Mouse (Mus musculus) urinary bladder, postnatal 25 days (tissue): Measurements from ENCODE around the gene Gli1.

ENCODE experiments used
- DNase-seq: peaks from one replicate; pipeline ENCODE4 v3.0.0; 2022; ENCODE audit warnings: low spot score

Gli1 gene

DNA sequence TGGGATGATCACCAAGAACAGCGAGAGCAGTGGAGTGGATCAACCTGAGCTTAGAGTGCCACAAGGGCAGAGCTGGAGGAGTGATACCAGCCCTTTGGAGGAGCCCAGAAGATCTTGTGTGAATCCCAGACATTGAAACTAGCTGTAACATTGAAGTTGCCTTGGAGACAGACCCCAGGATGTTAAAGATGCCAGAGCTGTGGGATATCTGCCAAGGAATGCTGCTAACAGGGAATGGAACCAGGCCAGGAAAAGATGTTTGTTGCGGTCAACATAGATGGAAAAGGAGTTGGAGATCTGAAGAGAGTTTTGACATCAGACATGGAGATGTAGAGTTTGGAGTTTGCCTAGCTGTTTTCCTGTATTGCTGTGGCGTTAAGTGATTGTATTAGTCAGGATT lies 4.4 kb upstream of the Gli1 start:
- no peak for DNase-seq

DNA sequence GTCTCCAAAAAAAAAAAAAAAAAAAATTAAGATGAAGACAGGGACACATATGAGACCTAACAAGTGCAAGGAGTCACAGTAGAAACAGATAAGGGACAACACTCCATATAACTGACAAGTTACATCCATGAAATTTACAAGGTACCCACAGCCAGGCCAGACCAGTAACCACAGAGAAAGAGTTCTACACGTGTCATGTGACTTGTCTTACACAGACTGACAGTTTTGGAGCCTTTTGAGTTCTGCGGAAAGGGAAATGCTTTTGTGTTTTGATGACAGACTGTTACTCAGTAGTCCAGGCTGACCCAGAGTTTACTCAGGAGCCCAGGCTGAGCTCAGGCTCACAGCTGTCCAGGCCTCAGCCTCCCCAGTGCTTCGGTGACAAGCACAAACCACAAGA lies 1.3 kb upstream of the Gli1 start:
- no peak for DNase-seq

DNA sequence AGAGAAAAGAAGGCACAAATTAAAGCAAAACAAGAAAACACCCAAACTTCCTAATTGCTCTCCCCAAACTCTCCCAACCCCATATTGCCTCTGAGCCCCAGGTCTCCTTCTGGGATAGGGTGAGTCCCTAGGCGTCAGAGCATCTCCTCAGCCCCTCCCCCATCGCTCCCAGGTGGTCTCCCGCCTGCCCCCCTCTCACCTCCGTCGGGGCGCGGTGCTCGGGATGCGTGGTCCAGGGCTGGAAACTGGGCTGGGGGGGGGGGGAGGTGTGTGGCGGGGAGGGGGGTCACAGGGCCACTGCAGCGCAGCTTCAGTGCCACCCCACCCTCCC lies 449 bp downstream of the Gli1 start:
- DNase-seq: no peak

DNA sequence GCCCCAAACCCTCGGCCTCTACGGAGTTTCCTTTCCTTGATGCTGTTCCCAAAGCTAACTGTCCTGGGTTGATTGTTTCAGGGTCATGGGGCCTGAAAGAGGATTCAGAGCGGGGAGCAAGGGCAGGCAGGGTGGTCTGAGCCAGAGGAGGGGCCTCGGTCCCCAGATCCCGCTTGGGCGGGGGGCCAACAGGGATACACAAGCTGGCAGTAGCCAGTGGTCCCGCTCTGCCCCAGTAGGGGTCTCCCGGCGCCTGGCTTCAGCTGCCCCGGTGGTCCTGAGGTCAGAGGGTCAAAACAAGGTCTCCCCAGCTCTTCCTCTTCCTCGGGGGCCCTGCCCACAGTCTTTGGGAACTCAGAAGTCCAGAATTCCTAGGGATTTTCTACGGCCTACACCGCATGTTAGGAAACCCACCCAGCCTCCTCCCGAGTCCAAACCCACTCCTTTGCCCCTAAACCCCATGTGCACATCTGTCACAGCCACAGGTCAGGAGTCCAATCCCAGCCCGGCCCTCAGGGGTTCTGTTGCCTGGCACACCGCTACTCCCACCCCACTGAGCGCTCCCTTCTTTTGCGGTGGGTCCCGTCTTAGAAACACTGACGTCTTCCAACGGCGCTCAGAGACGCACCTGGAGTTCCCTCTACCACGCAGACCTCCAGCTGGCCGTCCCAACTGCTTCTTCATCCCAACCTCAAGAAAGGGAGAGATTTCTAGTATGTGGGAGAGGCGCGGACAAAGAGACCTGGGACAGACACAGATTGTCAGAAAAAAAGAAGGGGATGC lies 1.0 kb downstream of the Gli1 start:
- no peak for DNase-seq

DNA sequence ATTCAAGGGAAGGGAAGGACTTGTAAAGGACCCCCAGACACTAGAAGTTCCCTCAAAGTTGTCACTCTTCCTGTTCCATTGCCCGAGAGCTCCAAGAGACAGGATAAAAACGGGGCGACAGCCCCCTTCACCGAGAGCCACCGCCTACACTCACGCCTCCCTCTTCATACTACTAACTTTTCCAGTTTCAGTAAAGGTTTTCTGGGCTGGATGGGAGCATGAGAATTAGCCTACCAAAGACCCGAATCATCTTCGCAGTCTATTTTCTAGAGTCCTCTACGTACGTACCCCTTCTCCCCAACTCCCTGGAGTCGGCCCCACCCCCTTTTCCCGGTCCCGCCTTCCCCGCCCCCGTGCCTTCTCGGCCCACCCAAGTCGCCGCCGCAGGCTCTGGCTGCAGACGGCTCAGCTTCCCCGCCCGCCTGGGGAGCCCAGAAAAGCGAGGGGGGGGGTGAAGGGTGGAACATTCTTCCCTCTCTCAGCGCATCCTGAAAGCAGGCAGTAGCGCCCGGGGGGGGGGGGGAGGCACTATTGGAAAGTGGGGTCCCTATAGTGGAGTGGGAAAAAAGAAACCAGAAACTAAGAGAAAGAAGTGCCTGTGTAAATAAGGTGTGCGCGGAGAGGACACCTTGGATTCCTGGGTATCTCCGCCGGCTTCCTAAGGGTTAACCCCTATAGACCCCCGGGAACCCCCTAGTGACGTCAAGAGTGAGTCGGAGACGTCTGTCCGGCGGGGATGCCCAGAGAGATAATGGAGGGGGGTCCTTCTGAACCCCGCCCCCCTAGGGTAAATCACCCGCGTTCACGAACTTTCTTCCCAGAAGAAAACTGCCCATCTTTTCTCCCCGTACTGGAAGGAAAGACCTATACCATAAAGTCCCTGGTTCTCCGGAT lies 1.8 kb downstream of the Gli1 start:
- DNase-seq: peak; percentile 52

DNA sequence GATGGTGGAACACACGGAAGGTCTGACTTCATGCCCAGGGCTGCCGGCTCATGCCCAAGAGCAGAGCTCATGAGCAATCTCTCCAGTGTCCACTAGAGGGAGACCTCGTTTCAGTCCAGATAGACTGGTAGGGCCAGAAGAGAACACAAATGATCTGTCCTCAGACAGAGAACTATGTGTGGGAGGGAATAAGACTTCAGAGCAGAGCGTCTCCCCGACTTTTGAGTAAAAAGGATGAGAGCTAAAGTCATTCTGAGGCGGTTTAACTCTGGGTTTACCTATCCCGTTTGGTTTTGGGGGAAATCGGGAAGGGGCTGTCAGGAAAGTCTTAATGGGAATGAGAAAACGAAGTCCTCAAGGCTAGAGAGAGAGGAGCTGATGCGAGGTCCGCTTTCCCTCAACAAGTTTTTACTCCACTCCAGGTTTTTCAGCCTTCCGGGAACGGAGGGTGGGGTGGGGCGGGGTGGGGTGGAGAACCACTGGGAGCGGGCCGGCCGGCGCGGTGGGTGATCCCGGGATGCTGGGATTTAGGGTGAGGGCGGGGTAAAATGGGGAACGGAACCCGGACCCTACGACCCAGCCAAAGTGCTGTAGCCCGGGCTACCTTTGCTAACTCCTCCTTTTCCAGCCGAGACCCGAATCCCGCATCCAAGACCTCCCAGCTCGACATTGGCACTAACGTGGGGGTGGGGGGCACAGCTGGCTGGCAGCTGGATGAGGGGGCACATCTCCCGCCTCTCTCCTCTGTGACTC lies 2.7 kb downstream of the Gli1 start:
- peak; percentile 78 for DNase-seq

DNA sequence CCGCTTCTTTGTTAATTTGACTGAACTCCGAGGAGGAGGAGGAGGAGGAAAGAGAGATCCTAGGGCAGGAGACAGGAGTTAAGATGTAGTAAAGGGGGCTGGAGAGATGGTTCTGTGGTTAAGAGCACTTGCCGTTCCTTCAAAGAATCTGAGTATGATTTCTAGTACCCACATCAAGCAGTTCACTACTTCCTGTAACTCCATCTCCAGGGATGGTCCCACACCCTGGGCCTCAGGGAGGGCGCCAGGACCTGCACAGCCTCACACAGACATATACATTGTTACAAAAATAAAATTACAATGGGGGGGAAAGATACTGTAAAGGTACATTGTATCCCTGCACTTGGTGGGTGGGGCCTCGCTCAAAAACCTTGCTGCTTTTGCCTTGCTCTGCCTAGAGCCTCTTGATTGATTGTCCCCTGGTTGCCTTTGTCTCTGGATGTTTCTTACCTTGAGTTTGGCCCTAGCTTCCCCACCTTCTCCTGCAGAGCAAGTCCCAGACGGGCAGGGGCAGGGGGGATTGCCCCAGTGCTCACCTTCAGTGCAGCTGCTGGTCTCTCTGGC lies 4.2 kb downstream of the Gli1 start:
- DNase-seq: no peak

DNA sequence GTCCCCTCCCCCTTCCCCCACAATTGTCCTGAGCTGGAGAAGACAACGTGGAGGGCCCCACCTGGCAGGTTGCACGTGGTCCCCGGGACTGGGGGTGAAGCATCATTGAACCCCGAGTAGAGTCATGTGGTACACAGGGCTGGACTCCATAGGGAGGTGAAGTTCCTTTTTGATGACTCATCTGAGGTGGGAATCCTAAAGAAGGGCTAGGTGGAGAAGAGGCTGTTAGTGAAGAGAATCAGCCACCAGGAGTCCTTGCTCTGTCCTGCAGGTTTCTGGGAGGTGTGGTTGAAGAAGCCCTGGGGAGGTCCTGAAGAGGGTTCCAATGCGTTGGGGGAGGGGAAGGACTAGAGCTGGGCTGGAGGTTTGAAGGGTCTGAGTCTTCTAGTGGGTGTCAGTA lies 4.8 kb downstream of the Gli1 start:
- no peak for DNase-seq

DNA sequence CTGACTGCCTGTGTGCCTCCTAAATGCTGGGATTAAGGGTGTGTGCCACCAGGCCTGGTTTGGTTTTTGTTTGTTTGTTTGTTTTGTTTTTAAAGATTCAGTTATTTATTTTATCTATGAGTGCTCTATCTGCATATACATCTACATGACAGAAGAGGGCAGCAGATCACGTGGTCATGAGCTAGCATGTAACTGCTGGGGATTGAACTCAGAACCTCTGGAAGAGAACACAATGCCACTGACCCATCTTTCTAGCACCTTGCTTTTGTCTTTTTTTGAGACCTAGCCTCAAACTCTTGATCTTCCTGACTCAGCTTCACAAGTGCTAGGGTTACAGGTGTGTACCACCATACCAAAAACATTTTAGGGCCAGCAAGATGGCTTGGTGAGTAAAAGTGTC lies 6.5 kb downstream of the Gli1 start:
- no peak for DNase-seq

DNA sequence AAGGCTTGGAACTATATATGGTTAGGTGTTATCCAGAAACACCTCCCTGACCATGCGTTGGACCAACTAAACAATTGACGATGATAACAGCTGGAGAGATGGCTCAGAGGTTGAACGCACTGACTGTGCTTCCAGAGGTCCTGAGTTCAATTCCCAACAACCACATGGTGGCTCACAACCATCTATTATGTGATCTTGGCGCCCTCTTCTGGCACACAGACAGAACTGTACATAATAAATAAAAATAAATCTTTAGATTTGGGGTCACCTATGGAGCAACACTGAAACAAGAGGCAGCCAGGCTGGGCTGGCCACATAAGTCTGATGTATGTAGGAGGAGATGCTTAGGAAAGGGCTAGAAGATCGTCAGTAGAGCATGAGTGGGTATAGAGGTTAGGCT lies 8.6 kb downstream of the Gli1 start:
- no peak for DNase-seq

DNA sequence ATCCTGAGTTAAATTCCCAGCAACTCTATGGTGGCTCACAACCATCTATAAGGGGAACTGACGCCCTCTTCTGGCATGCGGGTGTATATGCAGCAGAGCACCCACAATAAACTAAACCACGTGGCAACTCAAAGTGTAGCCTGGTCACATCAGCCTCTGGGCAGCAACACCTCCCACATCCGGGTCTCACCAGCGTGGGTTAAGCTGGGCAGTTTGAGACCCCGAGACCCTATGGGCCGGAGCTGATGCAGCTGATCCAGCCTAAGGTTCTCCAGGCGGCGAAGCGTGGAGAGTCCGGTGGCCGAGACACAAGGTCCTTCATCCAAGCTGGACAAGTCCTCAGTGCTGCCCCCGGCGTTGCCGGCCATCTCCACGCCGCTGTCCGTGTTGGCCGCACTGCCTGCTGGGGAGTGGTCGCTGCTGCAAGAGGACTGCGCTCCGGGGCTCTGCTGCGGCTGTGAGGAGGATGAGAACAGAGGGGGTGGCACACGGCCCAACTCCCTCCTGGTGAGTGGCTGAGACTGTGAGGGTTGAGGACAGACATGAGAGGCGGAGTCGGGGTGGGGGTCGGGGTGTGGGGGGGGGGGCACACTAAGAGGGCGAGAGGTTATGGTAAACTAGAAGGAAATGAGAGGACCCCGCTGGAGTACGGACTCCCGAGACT lies 9.4 kb downstream of the Gli1 start:
- DNase-seq: no peak

DNA sequence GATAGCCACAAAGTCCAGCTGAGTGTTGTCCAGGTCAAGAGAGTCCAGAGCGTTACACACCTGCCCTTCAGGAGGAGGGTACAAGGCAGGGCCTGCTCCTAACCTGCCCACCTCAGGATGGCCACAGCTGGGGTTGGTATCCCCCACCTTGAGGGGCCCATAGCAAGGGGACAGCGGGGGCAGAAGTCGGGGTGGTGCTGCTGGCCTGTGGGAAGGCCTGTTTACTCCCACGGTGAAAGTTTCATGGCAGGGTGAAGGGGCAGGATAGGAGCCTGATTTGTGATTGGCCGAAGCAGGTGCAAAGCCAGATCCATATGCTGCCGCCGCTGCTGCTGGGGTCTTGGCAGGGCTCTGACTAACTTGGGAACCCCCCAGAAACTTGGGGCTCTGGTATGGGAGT lies 11.6 kb downstream of the Gli1 start:
- no peak for DNase-seq

DNA sequence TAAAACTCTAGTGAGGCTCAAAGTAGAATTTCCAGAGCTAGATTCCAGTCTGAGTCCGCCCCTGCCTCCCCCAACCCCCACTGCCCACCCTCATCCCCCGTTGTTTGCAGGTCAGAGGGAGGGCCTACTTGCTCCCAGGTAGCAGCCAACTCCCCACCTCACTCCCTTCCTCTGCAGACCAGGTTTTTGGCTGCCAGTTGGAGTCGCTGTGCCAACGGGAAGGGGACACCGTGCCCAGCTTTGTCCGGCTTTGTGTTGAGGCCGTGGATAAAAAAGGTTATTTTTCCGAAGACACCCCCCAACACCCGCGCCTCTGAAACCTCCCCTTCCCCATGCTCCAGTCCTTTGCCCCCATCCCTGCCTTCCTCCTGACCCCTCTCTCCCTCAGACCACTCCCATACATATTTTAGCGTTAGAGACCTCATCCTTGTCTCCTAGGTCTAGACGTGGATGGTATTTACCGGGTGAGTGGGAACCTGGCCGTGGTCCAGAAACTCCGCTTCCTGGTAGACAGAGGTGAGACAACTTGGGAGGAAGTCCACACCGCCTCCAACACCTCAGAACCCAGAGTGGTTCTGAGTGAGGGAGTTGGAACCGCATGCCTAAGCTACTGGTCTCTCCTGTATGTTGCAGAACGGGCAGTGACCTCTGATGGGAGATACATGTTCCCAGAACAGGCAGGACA lies 14.2 kb downstream of the Gli1 start:
- no peak for DNase-seq

DNA sequence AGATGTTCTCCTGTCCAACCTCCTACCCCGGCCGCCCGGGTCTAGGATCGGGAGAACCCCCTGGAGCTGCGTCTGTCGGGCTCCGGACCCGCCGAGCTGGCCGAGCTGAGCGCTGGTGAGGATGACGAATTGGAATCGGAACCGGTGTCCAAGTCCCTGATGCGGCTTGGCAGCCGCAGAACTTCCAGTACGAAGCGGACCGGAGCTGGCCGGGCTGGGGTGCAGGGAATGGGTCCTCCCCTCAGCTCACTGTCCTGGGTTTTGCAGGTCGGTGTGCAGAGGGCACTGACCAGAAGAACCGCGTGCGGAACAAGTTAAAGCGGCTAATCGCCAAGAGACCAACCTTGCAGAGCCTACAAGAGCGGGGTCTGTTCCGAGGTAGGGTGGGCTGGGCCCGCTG lies 14.9 kb downstream of the Gli1 start:
- DNase-seq: peak; percentile 40

DNA sequence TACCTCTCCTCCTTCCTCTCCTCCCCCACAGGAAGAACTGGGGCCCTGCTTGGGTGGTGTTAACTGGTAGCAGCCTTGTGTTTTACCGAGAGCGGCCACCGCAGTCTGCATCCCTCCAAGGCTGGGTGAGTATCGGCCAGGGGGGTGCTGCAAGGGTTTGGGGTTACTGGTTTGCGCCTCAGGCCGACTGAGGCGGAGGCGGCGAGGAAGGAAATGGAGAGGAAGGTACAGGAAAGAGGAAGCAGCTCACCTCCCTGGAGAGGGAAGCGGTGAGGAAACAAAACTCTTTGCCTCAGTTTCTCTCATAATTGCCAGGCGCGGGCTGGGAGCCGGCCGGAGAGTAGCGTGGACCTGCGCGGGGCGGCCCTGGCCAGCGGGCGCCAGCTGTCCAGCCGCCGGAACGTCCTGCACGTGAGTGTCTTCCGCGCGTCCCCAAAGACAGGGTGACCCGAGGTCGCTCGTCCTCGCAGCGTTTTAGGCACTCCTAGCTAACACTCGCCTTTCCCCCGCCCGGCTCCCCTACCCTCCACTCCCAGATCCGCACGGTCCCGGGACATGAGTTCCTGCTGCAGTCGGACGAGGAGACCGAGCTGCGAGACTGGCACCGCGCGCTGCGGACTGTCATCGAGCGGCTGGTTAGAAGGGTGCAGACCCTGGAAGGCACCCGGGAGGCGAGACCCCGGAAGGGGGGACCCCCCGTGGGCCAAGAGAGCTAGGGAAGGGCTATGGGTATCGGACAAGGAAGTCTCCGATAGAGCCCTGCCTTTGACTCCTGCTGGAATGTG lies 15.6 kb downstream of the Gli1 start:
- peak; percentile 28 for DNase-seq

DNA sequence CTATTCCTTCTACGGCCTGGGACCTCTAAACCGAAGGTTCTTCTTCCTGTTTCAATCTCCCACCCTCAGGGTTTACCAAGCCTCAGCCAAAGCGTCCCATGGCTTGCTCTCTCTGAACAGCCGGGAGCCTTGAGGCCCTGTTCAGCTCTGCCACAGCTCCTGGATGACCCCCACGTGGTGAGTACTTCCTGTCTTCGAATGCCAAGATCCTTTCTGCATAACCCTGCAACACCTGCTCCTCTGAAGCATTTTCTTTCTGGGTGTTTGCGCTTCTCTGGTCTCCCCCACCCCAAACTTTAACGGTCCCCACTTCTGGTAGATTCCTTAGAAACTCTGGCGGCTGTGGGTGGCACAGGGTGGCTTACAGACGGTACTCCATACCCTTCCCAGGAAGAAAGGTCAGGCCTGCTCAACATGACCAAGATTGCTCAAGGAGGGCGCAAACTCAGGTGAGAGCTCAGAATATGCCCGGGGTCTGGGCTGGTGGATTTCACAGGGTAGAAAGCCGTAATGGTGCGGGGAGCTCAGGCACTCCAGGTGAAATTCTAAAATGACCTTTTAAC lies 16.2 kb downstream of the Gli1 start:
- no peak for DNase-seq

DNA sequence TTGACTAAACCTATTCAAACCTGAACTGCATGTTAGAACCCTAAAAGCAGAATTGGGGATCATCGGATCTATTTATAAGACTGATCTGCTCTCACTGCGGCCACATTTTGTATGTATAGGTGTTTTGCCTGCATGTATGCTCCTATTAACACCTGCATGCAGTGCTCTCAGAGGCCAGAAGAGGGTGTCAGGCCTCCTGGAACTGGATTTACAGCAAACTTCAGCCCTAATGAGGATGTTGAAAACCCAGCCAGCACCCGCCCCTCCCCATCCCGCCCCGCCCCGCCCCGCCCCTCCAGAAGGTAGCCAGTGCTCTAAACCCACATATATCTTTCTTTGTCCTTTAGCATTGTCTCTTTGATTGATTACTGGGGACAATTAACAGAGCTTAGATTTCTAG lies 17.3 kb downstream of the Gli1 start:
- no peak for DNase-seq

DNA sequence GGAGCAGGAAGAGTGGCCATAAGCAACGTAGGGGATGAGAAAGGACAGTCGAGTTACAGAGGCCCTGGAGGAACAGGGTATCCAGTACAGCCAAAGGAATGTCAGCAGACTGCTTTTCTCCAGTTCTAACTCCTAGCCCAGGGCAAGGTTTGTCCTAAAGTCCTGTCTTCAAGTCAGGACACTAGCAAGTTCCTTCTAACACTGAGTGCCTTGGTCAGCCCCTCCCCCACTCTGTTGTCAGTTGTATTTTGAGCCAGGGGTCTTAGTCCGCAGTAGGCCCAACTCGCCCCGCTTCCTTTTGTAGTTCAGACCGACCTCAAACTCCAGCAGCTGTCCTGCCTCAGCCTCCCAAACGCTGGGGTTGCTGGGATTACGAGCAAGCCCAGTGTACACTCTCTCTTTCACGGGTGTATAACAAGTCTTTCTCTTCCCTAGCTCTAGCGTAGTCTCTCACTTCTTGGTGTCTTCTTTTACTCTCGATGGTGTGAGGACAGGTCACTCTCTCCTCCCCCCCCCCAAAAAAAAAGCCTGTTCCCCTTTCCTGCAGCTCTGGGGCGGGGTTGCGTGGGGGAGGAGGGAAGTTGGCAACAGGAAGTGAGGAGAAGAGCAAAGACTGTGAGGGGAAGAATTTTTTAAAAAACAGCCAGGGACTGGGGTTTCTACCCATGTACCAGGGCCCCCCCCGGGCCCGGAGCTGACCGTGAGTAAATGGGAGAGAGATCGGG lies 18.5 kb downstream of the Gli1 start:
- no peak for DNase-seq

DNA sequence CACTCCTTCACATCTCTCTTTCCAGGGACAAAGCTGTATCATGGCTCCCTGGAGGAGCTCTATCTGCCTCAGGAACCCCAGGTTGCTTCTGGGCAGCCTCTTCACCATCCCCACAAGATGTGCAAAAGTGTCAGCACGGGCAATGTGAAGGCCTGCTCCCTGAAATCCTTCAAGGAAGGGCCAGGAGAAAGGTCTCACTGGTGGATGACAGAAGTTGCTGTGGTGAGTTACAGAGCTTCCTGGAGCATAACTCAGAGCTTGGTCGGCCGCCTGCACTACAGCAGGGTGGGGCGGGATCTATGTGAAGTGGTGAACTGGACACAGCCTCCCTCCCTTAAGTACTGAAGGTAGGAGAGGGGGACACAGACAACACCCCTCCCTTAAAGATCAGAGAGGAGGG lies 19.1 kb downstream of the Gli1 start:
- no peak for DNase-seq

DNA sequence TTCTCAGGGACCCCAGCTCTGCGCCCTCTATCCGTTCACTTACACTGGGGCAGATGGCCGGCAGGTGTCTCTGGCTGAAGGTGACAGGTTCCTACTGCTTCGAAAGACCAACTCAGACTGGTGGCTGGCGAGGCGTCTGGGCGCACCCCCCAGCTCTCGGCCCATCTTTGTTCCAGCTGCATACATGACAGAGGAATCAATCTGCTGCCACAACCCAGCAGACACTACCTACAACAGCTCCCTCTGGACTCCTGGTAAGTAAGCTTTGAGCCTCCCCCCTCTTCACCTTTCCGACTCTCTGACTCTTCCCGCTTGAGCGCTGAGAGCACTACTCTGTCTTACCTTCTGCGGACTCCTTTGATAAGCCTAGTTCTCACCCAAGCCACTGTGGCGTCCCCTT lies 19.6 kb downstream of the Gli1 start:
- no peak for DNase-seq
